Mouse (Mus musculus) brain, embryonic 14.5 days (tissue): ENCODE results near the gene Hectd1.

ENCODE experiments used
- CTCF ChIP-seq: fragments of 200-500 bp; IDR thresholded peaks from 2 replicates; pipeline ENCODE4 v1.5.1; 2012; ENCODE audit warnings: inconsistent platforms, mild to moderate bottlenecking, moderate library complexity, borderline replicate concordance; ENCODE audit not compliant: insufficient read depth, insufficient read length; ENCODE audit errors: extremely low read depth
- POLR2A ChIP-seq: fragments of 200-500 bp; IDR thresholded peaks from 2 replicates; pipeline ENCODE4 v1.6.1; 2012; ENCODE audit warnings: mild to moderate bottlenecking, inconsistent platforms, borderline replicate concordance; ENCODE audit not compliant: poor library complexity, insufficient read depth, insufficient read length, severe bottlenecking; ENCODE audit errors: extremely low read depth

DNA sequence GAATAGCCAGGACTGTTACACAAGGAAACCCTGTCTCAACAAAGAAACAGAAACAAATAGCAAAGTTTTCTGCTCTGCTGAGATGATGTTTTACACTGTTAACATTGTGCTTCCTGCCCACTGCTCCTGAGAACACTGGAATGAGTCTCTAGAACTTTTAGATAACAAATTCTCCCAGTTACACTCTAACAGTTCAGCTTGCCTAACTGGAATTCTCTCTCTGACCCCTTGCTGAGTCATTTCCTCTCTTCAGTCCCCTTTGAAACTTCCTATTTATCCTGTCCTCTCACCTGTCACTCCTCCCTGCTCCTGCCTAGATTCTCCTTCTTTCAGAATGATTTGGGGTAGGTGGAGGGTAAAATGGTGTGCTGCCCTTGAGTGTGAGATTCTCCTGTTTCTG lies 135.2 kb downstream of the Hectd1 start:
- no peak for TF ChIP-seq CTCF
- no peak for TF ChIP-seq POLR2A
